Mouse (Mus musculus) hindbrain, embryonic 12.5 days (tissue): ENCODE results near the gene A730061H03Rik. TPM values are rescaled to one million over a fixed set of nuclear protein-coding genes. Genes with fewer than 3 reads are reported as not detected.

ENCODE experiments used
- ATAC-seq: fragments of 200-750 bp; cut with Nextera tagmentation; 2 replicates; pipeline ENCODE4 v1.8.0; 2017; ENCODE audit warnings: moderate TSS enrichment; ENCODE audit not compliant: low FRiP score
- H3K27ac ChIP-seq: fragments of 300-500 bp; sonication (generic); 2 replicates; pipeline ENCODE4 v1.5.1; 2016; ENCODE audit warnings: mild to moderate bottlenecking
- H3K27me3 ChIP-seq: fragments of 300-500 bp; sonication (generic); 2 replicates; pipeline ENCODE4 v1.6.1; 2016; ENCODE audit warnings: mild to moderate bottlenecking
- H3K36me3 ChIP-seq: fragments of 300-500 bp; sonication (generic); 2 replicates; pipeline ENCODE4 v1.6.1; 2016; ENCODE audit warnings: mild to moderate bottlenecking
- H3K4me1 ChIP-seq: fragments of 300-500 bp; sonication (generic); 2 replicates; pipeline ENCODE4 v1.6.1; 2016
- H3K4me2 ChIP-seq: fragments of 300-500 bp; sonication (generic); replicated peaks from 2 replicates; pipeline ENCODE4 v1.6.1; 2016; ENCODE audit warnings: mild to moderate bottlenecking
- H3K4me3 ChIP-seq: fragments of 300-500 bp; sonication (generic); 2 replicates; pipeline ENCODE4 v1.5.1; 2016; ENCODE audit warnings: mild to moderate bottlenecking
- H3K9ac ChIP-seq: fragments of 300-500 bp; sonication (generic); 2 replicates; pipeline ENCODE4 v1.6.1; 2016; ENCODE audit warnings: mild to moderate bottlenecking, moderate library complexity
- H3K9me3 ChIP-seq: fragments of 300-500 bp; sonication (generic); replicated peaks from 2 replicates; pipeline ENCODE4 v1.6.1; 2016; ENCODE audit warnings: mild to moderate bottlenecking
- WGBS: fragments of 180-500 bp; shearing (Covaris S2); methylation state at CpG from one replicate; pipeline ENCODE4 v1.1.7; 2016; 5-methylcytosine and 5-hydroxymethylcytosine counted together
- polyA plus RNA-seq: library from polyadenylated mRNA; unstranded; fragments of >200 nt; fragmentation: Nextera tagmentation; extraction: Ambion mirVana; gene quantifications from 2 replicates; pipeline ENCODE4 v1.2.1, GENCODE M21; 2016

A730061H03Rik gene
- polyA plus RNA-seq, 1 experiment from 2014 or later = 0.62 TPM

DNA sequence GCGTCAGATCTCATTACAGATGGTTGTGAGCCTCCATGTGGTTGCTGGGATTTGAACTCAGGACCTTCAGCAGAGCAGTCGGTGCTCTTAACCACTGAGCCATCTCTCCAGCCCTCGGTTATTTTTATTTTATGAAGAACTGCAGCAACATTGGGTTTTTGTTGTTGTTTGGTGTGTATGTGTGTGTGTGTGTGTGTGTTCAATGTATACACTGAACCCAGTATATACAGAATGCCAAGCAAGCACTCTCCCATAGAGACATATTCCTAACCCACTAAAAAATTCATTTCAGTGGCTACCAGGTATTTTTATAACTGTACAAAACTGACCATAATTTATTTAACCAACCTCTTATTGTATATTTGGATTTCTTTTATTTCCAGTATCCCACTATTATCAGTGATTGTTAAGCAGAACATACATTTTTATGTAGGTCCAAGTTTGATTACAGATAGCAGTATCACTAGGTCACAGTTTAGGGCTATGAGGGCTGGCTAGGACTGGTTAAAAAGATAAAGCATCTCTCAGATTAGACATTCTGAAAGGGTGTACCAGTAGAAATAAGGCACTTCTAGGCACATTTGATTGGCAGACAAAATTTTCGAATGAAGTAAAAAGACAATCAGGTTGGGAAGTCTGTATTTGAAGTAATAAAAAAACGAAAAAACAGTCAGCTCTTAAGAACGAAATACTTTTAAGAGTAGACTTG, 1.3 kb downstream of the A730061H03Rik start:
- H3K9me3 ChIP-seq = no peaks in the 10 kb centered on the region
- WGBS = 63% methylated on average over 6 of the region's 6 CpGs
- no peaks in the 10 kb centered on the region for H3K27me3 ChIP-seq
- H3K27ac ChIP-seq = no peak overlapping the region; the same call in 1 of the 2 replicates
- H3K9ac ChIP-seq = peak overlapping the region; percentile 65; the same call in 1 of the 2 replicates
- peaks cover 10% of the 10 kb centered on the region; the same call in 1 of the 2 replicates for H3K36me3 ChIP-seq
- peak overlapping the region; percentile 89 for H3K4me2 ChIP-seq
- H3K4me1 ChIP-seq = peaks cover 20% of the 10 kb centered on the region
- peak overlapping the region; percentile 64 for H3K4me3 ChIP-seq
- no peak for ATAC-seq

DNA sequence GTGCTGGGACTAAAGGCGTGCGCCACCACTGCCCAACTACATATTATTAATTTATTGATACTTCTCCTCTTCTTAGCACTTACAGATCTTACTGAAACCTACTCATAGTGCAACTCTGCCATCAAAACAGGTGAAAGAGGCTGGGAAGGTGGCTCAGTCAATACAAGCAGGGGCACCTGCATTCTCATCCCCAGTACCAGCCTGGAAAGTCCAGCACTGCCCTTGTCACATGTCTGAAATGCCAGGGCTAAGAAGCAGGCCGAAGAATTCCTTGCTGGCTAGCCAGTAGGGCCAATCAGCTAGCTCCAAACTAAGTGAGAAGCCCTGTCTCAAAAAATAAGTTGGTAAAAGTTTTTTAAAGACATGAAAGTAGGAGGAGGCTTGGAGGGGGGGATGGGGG, 2.6 kb downstream of the A730061H03Rik start:
- no peak overlapping the region for H3K27ac ChIP-seq
- 92% methylated on average over 3 of the region's 3 CpGs for WGBS
- H3K4me3 ChIP-seq = no peak overlapping the region
- peaks cover 20% of the 10 kb centered on the region for H3K4me1 ChIP-seq
- H3K27me3 ChIP-seq = no peaks in the 10 kb centered on the region
- H3K4me2 ChIP-seq = no peak overlapping the region
- no peaks in the 10 kb centered on the region for H3K9me3 ChIP-seq
- no peaks in the 10 kb centered on the region; the same call in 1 of the 2 replicates for H3K36me3 ChIP-seq
- H3K9ac ChIP-seq = no peak overlapping the region
- ATAC-seq = no peak

DNA sequence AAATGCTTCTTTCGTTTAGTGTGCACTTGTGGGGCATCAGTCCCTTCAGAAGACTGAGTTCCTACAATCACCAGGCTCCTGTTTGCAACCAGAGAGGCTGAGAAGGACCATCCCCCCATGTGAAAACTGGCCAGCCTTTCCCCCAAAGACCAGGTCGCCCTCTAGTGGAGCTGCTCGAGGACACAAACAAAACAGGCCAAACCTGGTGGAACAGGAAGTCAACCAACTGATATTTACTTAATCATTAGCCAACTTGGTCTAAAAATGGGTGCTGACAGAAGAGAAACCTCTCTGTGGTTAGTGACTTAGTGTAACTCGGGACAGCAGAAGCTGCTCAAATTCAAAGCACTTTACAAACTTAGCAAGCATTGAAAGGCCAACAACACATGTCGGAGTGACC, 3.2 kb downstream of the A730061H03Rik start:
- Histone ChIP-seq H3K4me1 (peaks cover 14% of the 10 kb centered on the region), H3K27me3 (no peaks in the 10 kb centered on the region), H3K4me3 (no peak overlapping the region), H3K9ac (no peak overlapping the region), H3K4me2 (no peak overlapping the region), H3K27ac (no peak overlapping the region), H3K36me3 (no peaks in the 10 kb centered on the region; the same call in 1 of the 2 replicates), H3K9me3 (no peaks in the 10 kb centered on the region)
- 29% methylated on average over 5 of the region's 5 CpGs for WGBS
- ATAC-seq = no peak

DNA sequence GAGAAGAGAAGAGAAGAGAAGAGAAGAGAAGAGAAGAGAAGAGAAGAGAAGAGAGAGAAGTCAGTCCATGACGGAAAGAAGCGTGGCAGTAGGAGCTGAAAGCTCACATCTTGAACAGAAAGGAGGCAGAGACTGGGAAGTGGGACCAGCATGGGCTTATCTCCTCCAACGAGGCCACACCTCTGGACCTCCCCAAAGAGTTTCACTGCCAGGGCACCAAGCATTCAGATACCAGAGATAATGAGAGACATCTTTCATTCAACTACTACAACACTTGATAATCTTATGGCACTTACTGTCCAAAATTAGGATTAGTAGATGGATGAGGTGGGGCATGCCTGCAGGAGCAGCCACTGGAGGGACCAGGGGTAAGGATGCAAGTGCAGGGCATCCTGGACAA, 4.4 kb downstream of the A730061H03Rik start:
- H3K4me2 ChIP-seq = no peak overlapping the region
- no peaks in the 10 kb centered on the region for H3K9me3 ChIP-seq
- H3K27ac ChIP-seq = no peak overlapping the region
- no peaks in the 10 kb centered on the region for H3K36me3 ChIP-seq
- 92% methylated on average over 3 of the region's 3 CpGs for WGBS
- H3K27me3 ChIP-seq = no peaks in the 10 kb centered on the region
- no peak for ATAC-seq
- H3K4me3 ChIP-seq = no peak overlapping the region
- H3K9ac ChIP-seq = no peak overlapping the region
- peaks cover 3% of the 10 kb centered on the region for H3K4me1 ChIP-seq

DNA sequence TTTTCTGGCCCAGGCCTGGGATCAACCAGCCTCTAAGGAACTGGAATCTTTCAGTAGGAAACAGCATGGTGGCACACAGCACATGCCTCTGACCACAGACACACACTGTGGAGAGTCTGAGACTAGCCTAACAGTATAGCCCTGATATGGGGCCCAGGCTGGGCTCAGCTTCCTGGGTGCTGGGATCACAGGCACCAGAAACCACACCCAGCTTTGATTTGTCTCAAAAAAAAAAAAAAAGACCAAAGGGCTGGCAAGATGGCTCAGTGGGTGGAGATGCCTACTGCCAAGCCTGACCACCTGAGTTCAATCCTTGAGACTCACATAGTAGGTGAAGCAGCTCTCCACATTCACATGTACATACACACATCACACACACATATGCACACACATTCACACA, 5.6 kb downstream of the A730061H03Rik start:
- H3K36me3 ChIP-seq = no peaks in the 10 kb centered on the region
- no peak overlapping the region for H3K4me2 ChIP-seq
- ATAC-seq = no peak
- H3K4me1 ChIP-seq = peaks cover 3% of the 10 kb centered on the region
- H3K4me3 ChIP-seq = no peak overlapping the region
- H3K27ac ChIP-seq = no peak overlapping the region
- no peaks in the 10 kb centered on the region for H3K27me3 ChIP-seq
- no peaks in the 10 kb centered on the region for H3K9me3 ChIP-seq
- H3K9ac ChIP-seq = no peak overlapping the region

DNA sequence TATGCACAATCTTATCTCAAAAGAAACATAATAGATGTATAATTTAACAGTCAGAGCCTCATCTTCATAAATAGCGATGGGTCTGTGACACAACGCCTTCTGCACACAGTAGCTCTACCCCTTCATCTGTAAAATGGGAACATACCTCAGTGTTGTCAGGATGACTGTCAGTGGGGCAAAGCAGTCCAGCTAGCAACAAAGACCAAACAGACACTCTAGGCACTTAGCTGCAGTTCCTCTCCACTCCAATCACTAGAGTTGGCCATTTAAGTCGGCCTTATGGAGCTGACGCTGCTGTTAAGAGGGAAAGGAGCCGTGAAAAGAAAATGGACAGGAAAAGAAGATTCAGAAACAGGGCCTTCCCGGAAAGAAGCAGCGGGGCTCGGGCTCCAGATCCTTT, 8.4 kb downstream of the A730061H03Rik start:
- H3K27me3 ChIP-seq = no peaks in the 10 kb centered on the region
- H3K4me2 ChIP-seq = no peak overlapping the region
- no peaks in the 10 kb centered on the region for H3K4me1 ChIP-seq
- H3K27ac ChIP-seq = no peak overlapping the region
- H3K9me3 ChIP-seq = no peaks in the 10 kb centered on the region
- no peak overlapping the region for H3K9ac ChIP-seq
- WGBS = 87% methylated on average over 8 of the region's 8 CpGs
- ATAC-seq = no peak
- peaks cover 16% of the 10 kb centered on the region; the same call in 1 of the 2 replicates for H3K36me3 ChIP-seq
- no peak overlapping the region for H3K4me3 ChIP-seq

DNA sequence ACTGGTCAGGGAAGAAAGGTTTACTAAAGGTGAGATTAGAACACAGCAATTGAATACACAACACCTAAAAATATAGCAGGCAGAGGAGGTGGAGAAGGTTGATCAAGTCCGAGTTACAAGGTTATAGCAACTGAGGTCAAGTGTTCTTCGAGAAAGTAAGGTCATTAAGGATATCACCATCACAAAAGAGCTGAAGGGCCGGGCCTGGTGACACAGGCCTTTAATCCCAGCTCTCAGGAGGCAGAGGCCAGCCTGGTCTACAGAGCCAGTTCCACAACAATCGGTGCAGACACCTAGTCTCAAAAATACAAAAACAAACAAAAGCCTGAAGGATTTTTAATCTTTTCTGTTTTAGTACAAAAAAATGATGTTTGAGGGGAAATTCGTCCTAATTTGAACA, 8.9 kb downstream of the A730061H03Rik start:
- Histone ChIP-seq H3K4me2 (no peak overlapping the region), H3K27me3 (no peaks in the 10 kb centered on the region), H3K4me1 (no peaks in the 10 kb centered on the region), H3K9me3 (no peaks in the 10 kb centered on the region), H3K9ac (no peak overlapping the region), H3K36me3 (peaks cover 16% of the 10 kb centered on the region; the same call in 1 of the 2 replicates), H3K27ac (no peak overlapping the region), H3K4me3 (no peak overlapping the region)
- ATAC-seq = no peak
- 68% methylated on average over 5 of the region's 5 CpGs for WGBS

DNA sequence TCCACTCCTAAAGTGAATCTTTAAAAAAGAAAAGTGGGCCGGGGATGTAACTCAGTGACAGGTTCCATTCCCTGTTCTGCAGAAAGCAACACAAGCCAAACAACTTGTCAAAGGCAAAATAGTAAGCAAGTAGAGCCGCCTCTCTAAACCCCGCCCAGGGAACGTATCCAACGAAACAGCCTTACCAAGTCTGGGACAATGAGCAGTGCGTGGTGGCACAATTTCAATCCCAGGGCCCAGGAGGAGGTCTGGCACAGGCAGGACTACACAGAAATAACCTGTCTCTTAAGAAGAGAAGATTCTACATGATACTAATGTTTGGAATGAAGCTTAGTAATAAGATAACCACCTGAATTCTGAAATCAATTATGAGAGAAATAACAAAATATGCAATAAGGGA, 10.0 kb downstream of the A730061H03Rik start:
- H3K36me3 ChIP-seq = peaks cover 22% of the 10 kb centered on the region; the same call in 1 of the 2 replicates
- H3K4me3 ChIP-seq = no peak overlapping the region
- H3K4me2 ChIP-seq = no peak overlapping the region
- no peak for ATAC-seq
- no peak overlapping the region for H3K27ac ChIP-seq
- no peaks in the 10 kb centered on the region for H3K9me3 ChIP-seq
- no peaks in the 10 kb centered on the region for H3K27me3 ChIP-seq
- H3K4me1 ChIP-seq = no peaks in the 10 kb centered on the region
- H3K9ac ChIP-seq = no peak overlapping the region
- 89% methylated on average over 6 of the region's 6 CpGs for WGBS

DNA sequence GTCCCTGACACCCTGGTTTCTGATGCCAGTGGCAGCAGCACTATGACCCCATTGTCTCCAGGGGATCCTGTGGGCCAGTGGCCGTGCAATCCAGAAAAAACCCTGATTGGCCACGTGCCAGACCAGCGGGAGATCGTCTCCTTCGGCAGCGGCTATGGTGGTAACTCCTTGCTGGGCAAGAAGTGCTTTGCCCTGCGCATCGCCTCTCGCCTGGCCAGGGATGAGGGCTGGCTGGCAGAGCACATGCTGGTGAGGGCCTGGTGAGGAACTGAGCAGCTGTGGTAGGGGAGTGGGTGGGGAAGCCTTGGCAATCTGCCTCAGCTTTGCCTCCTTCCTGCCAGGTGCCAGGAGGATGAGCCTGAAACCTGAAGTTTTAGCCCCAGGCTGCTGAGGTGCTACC, 15.9 kb downstream of the A730061H03Rik start:
- no peak for ATAC-seq
- H3K27me3 ChIP-seq = no peaks in the 10 kb centered on the region
- H3K4me2 ChIP-seq = no peak overlapping the region
- no peak overlapping the region for H3K9ac ChIP-seq
- no peak overlapping the region for H3K4me3 ChIP-seq
- WGBS = 79% methylated on average over 9 of the region's 9 CpGs
- no peaks in the 10 kb centered on the region for H3K9me3 ChIP-seq
- no peak overlapping the region for H3K27ac ChIP-seq
- H3K36me3 ChIP-seq = peaks cover 32% of the 10 kb centered on the region
- peaks cover 22% of the 10 kb centered on the region for H3K4me1 ChIP-seq

DNA sequence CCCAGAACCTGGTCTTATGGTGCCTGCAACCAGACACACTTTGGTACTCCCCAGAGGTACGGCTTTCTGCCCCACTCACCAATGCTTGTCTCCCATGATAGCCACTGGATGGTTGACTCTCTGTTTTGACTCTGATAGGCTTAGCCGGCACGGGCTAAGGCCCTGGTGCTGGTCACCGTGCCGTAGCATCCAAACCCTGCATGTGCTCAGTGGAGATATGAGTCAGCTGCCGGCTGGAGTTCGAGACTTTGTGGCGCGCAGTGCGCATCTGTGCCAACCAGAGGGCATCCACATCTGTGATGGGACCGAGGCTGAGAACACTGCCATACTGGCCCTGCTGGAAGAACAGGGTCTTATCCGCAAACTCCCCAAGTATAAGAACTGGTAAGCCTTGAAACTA, 17.9 kb downstream of the A730061H03Rik start:
- H3K36me3 ChIP-seq = peaks cover 16% of the 10 kb centered on the region; the same call in 1 of the 2 replicates
- H3K9ac ChIP-seq = no peak overlapping the region
- no peaks in the 10 kb centered on the region for H3K9me3 ChIP-seq
- ATAC-seq = no peak
- H3K27ac ChIP-seq = no peak overlapping the region
- 97% methylated on average over 12 of the region's 12 CpGs for WGBS
- no peak overlapping the region for H3K4me3 ChIP-seq
- H3K27me3 ChIP-seq = no peaks in the 10 kb centered on the region
- peaks cover 22% of the 10 kb centered on the region for H3K4me1 ChIP-seq
- H3K4me2 ChIP-seq = no peak overlapping the region

DNA sequence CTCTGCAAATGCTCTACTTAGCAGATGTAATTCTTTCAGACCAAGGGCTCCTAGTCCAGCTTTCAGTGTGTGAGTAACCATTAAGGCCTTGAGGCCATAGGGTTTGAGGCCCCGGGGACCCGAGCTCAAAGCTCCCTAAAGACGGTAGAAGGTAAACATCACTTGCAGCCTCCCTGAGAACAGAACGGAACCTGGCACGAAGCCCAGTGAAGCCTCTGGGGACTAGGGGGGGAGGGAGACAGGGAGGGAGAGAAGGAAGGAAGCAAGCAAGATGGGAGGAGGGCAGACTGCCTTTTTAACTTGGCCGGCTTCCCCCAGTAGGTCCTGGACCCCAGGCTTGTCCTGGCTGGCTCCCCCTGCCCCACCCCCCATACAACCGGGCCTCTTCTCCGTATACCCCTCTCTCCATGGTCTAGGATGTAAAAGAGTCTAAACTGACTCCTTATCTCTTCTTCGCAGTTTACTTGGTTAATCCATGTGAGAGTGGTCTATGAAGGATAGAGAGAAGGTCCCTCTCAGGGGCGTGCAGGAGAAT, 19.4 kb downstream of the A730061H03Rik start:
- WGBS = 8% methylated on average over 10 of the region's 10 CpGs
- Histone ChIP-seq H3K9me3 (no peaks in the 10 kb centered on the region), H3K36me3 (peaks cover 13% of the 10 kb centered on the region; the same call in 1 of the 2 replicates), H3K4me1 (peaks cover 22% of the 10 kb centered on the region), H3K4me3 (peak overlapping the region; percentile 53), H3K9ac (peak overlapping the region; percentile 79), H3K27me3 (no peaks in the 10 kb centered on the region), H3K27ac (peak overlapping the region; percentile 86), H3K4me2 (peak overlapping the region; percentile 87)
- peak; percentile 62 for ATAC-seq

DNA sequence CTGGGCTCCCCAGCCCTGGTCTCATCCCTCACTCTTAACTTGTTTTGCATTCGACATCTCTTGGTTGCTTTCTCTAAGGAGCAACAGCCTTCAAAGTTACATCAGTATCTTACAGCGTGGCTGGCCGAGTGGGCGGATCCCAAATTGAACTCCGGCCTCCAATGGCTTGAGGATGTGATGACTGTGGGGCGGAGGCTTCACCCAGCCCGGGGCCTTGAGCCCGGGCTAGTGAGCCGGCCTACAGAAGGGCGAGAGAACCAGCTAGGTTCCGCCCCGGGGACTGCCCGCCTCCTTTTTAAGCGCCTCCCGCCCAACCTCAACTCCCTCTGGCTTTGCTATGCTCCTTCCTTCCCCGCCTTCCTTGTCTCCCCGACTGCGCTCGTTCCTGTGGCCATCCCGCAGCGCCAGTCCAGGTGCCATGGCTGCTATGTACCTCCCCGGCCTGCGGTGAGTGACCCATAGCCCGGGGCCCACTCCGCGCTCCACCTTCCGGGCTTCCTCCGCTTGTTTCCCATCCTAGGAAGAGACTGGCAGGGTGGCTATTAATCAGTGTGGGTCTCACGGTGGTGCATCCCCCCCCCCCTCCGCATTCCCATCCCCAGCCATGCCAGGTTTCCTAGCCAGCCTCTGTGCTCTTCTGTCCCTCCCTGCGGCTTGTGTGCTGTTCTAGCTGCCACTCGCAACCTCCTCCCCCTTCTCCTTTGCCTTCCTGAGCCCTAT, 20.0 kb downstream of the A730061H03Rik start, which contains the start of gene Pck2:
Gene Pck2 (plus strand): TSS at position 200 of the 720 bp plus-strand sequence.
- Histone ChIP-seq H3K9me3 (no peaks in the 10 kb centered on the region), H3K27me3 (no peaks in the 10 kb centered on the region), H3K4me1 (peaks cover 22% of the 10 kb centered on the region), H3K9ac (peak within 1 kb of the TSS; percentile 79), H3K4me3 (peak within 1 kb of the TSS; percentile 53), H3K4me2 (peak within 1 kb of the TSS; percentile 87), H3K36me3 (peaks cover 9% of the 10 kb centered on the region; the same call in 1 of the 2 replicates), H3K27ac (peak within 1 kb of the TSS; percentile 86)
- WGBS = under 1% methylated on average over 32 of the region's 32 CpGs
- ATAC-seq = peak; percentile 85
